Mouse (Mus musculus) midbrain, embryonic 11.5 days (tissue): ENCODE data around the gene Ap4m1. TPM values are rescaled to one million over a fixed set of nuclear protein-coding genes. Genes with fewer than 3 reads are reported as not detected.
A peak's percentile ranks its signal among the peaks of the same experiment; 100 is the strongest.

Source experiments
- ATAC-seq: fragments of 200-750 bp; cut with Nextera tagmentation; 2 replicates; pipeline ENCODE4 v1.8.0; 2017; ENCODE audit warnings: moderate TSS enrichment, moderate library complexity; ENCODE audit not compliant: low FRiP score
- DNase-seq: peaks from one replicate; pipeline ENCODE4 v3.0.0; 2015; ENCODE audit warnings: low spot score; ENCODE audit errors: missing footprints
- H3K27ac ChIP-seq: fragments of 300-500 bp; sonication (generic); 2 replicates; pipeline ENCODE4 v1.5.1; 2014; ENCODE audit warnings: low read depth, low read length
- H3K27me3 ChIP-seq: fragments of 300-500 bp; sonication (generic); 2 replicates; pipeline ENCODE4 v1.6.1; 2014; ENCODE audit warnings: mild to moderate bottlenecking, low read length, moderate library complexity, mixed read lengths; ENCODE audit not compliant: control insufficient read depth, insufficient read depth
- H3K36me3 ChIP-seq: fragments of 300-500 bp; sonication (generic); 2 replicates; pipeline ENCODE4 v1.6.1; 2014; ENCODE audit warnings: mild to moderate bottlenecking, low read length, moderate library complexity, mixed read lengths; ENCODE audit not compliant: control insufficient read depth, insufficient read depth
- H3K4me1 ChIP-seq: fragments of 300-500 bp; sonication (generic); 2 replicates; pipeline ENCODE4 v1.6.1; 2014; ENCODE audit warnings: low read length; ENCODE audit not compliant: control insufficient read depth, insufficient read depth
- H3K4me2 ChIP-seq: fragments of 300-500 bp; sonication (generic); 2 replicates; pipeline ENCODE4 v1.6.1; 2014; ENCODE audit warnings: mild to moderate bottlenecking, moderate library complexity
- H3K4me3 ChIP-seq: fragments of 300-500 bp; sonication (generic); 2 replicates; pipeline ENCODE4 v1.5.1; 2014; ENCODE audit warnings: low read depth, low read length
- H3K9ac ChIP-seq: fragments of 300-500 bp; sonication (generic); 2 replicates; pipeline ENCODE4 v1.6.1; 2014; ENCODE audit warnings: low read length
- H3K9me3 ChIP-seq: fragments of 300-500 bp; sonication (generic); 2 replicates; pipeline ENCODE4 v1.6.1; 2016; ENCODE audit warnings: low read length; ENCODE audit not compliant: control insufficient read depth
- WGBS: fragments of 180-500 bp; shearing (Covaris S2); extraction: QIAGEN DNeasy Blood & Tissue Kit; methylation state at CpG from one replicate; pipeline ENCODE4 v1.1.7; 2014; 5-methylcytosine and 5-hydroxymethylcytosine counted together
- microRNA counts: library from miRNA; unstranded; fragments of <30 nt; microRNA quantifications from one replicate; lab custom pipeline; 2015
- microRNA-seq: library from miRNA; unstranded; fragments of <30 nt; microRNA quantifications from one replicate; pipeline ENCODE4, GENCODE M21; 2017
- polyA plus RNA-seq: library from polyadenylated mRNA; unstranded; fragments of >200 nt; fragmentation: Nextera tagmentation; extraction: Ambion mirVana; gene quantifications from 2 replicates; pipeline ENCODE4 v1.2.1, GENCODE M21; 2014

Ap4m1 gene
- polyA plus RNA-seq, 1 experiment from 2014 or later, result 15.2 TPM

DNA sequence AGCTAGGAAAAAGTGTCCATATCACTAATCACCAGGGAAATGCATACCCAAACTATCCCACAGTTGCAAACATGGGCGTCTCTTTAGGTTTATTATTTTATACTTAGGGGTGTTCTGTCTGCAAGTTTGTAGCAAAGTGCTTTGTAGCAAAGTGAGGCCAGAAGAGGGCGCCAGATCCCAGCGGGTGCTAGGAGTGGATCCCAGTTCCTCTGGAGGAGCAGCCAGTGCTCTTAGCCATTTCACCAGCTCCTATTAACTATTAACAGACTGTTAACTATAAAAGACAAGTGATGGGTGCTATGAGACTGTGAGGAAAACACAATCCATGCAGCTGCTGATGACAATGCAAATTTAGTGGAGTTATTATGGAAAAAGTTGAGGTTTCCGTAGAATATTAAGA, 50.3 kb downstream of the Ap4m1 start:
- H3K9ac ChIP-seq, result no peak overlapping the region
- no peaks in the 10 kb centered on the region for H3K4me1 ChIP-seq
- no peak overlapping the region for H3K4me2 ChIP-seq
- no peak overlapping the region for H3K4me3 ChIP-seq
- DNase-seq (peak; percentile 95), ATAC-seq (no peak)
- no peak overlapping the region for H3K27ac ChIP-seq
- no peaks in the 10 kb centered on the region for H3K9me3 ChIP-seq
- no peaks in the 10 kb centered on the region for H3K36me3 ChIP-seq
- no peaks in the 10 kb centered on the region for H3K27me3 ChIP-seq
- 23% methylated on average over 4 of the region's 4 CpGs for WGBS

DNA sequence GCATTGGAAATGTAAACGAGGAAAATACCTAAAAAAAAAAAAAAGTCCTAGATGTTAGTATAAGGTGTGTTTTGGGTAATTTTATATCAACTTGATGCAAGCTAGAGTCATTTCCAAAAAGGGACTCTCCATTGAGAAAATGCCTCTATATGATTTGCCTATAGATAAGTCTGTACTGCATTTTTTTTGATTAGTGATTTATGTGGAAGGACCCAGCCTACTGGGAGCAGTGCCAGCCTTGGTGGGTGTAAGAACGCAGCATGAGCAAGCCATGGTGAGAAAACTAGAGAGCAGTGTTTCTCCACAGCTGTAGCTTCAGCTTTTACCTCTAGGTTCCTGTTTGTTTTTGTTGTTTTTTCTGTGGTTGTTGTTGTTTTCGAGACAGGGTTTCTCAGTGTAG, 51.5 kb downstream of the Ap4m1 start:
- Histone ChIP-seq H3K9ac (no peak overlapping the region), H3K27me3 (no peaks in the 10 kb centered on the region), H3K4me1 (no peaks in the 10 kb centered on the region), H3K27ac (no peak overlapping the region), H3K9me3 (no peaks in the 10 kb centered on the region), H3K36me3 (no peaks in the 10 kb centered on the region), H3K4me2 (no peak overlapping the region), H3K4me3 (no peak overlapping the region)
- DNase-seq, result no peak
- 71% methylated on average over 3 of the region's 3 CpGs for whole genome bisulfite sequencing
- no peak for ATAC-seq

DNA sequence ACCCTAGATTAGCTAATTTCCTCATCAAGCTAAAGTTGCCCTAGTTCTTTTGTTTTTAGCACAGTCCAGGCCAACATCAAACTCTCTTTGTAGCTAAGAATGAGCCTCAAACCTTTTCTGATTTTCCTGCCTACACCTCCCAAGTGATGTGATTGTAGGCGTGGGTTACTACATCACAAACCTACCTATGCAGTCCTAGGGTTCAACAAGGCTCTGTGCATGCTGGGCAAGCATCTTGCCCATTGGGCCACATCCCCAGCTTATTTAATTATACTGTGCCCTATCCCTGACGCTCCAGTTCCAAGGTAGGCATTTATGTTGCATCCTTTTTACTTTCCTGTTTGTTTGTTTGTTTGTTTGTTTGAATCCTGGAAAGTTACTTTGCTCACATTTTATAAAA, 53.9 kb downstream of the Ap4m1 start, which contains the start of gene Nxpe5:
Gene Nxpe5, plus strand, starts transcription at position 199 of the 400 bp plus-strand sequence.
- Histone ChIP-seq H3K9me3 (no peaks in the 10 kb centered on the region), H3K36me3 (no peaks in the 10 kb centered on the region), H3K4me2 (no peak within 1 kb of the TSS), H3K4me3 (no peak within 1 kb of the TSS), H3K27me3 (no peaks in the 10 kb centered on the region), H3K4me1 (no peaks in the 10 kb centered on the region), H3K9ac (no peak within 1 kb of the TSS), H3K27ac (no peak within 1 kb of the TSS)
- 54% methylated on average over 2 of the region's 2 CpGs for WGBS
- ATAC-seq (no peak), DNase-seq (no peak)

DNA sequence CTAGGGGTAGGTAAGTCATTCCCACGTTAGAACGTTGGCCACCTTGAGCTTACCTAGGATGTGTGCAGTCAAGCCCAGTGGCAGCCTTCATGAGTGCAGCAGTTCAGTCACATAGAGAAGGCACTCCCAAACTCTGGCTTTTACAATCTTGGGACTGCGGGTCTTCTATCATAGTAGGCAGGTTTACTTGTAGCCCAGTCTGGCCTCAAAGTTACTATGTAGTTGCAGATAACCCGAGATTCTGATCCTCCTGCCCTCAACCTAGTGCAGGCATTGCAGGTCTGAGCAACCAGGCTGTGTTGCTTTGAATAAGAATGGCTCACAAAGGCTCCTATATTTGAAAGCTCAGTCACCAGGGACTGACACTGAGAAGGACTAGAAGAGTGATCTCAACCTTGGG, 54.7 kb downstream of the Ap4m1 start:
- DNase-seq (no peak), ATAC-seq (no peak)
- H3K4me3 ChIP-seq, result no peak overlapping the region
- no peak overlapping the region for H3K27ac ChIP-seq
- WGBS, result 74% methylated on average over 4 of the region's 4 CpGs
- no peak overlapping the region for H3K9ac ChIP-seq
- no peaks in the 10 kb centered on the region for H3K9me3 ChIP-seq
- no peaks in the 10 kb centered on the region for H3K27me3 ChIP-seq
- no peaks in the 10 kb centered on the region for H3K4me1 ChIP-seq
- H3K36me3 ChIP-seq, result no peaks in the 10 kb centered on the region
- no peak overlapping the region for H3K4me2 ChIP-seq

DNA sequence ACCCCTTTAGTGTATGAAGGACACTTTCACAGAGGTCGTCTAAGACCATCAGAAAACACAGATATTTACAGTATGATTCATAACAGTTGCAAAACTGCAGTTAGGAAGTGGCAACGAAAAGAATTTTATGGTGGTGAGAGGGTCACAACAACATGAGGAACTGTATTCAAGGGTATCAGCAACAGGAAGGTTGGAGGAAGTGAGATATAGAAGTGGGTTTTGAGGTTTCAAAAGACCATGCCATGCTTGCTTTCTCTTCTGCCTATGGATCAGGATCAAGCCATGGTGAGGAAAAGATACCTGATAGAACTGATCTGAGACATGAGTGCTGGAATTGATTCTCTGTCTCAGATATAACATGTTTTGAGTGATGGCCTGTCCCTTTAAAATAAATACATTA, 55.6 kb downstream of the Ap4m1 start:
- Histone ChIP-seq H3K9me3 (no peaks in the 10 kb centered on the region), H3K27ac (no peak overlapping the region), H3K4me2 (no peak overlapping the region), H3K9ac (no peak overlapping the region), H3K4me1 (no peaks in the 10 kb centered on the region), H3K4me3 (no peak overlapping the region), H3K27me3 (no peaks in the 10 kb centered on the region), H3K36me3 (no peaks in the 10 kb centered on the region)
- WGBS, result 69% methylated on average over 2 of the region's 2 CpGs
- no peak for ATAC-seq
- DNase-seq, result no peak

DNA sequence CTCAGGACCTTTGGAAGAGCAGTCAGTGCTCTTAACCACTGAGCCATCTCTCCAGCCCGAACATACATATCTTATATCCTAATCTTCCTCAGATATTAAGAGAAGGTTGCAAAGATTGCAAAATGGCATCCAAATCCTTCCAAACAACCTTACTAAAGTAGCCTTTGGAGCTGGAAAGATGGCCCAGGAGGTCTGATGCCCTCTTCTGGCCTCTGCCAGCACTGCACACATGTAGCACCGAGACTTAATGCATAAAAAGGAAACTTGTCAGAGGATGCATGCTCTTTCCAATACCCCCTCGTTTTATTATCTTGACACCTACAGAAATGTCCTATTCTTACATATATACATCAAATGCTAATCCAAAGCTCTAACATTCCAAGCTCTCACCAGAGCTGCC, 56.2 kb downstream of the Ap4m1 start:
- no peak for DNase-seq
- 49% methylated on average over 3 of the region's 3 CpGs for WGBS
- ATAC-seq, result no peak

DNA sequence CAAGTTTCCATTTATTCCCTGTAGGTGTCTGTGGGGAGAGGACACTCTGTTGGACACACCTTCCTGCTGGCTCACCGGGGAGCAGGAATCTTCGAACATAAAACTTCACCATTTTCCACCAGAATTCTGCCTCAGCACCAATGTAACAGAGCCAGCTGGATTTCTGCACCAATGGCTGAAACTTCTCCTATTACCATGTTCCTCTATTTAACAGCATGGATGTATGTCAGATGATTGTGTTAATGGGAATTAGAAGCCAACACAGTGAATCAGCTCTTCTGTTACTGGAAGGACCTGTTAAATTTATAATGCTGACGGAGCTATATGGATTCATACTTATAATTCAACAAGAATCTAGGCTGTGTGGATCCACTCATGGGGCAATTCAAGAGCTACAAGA, 57.7 kb downstream of the Ap4m1 start:
- DNase-seq, result no peak
- WGBS, result 93% methylated on average over 3 of the region's 3 CpGs

More for the DNA sequence above, 56.2 kb downstream of the Ap4m1 start:
- H3K4me3 ChIP-seq, result no peak overlapping the region
- no peaks in the 10 kb centered on the region for H3K27me3 ChIP-seq
- H3K27ac ChIP-seq, result no peak overlapping the region
- no peak overlapping the region for H3K9ac ChIP-seq
- no peaks in the 10 kb centered on the region for H3K9me3 ChIP-seq
- no peaks in the 10 kb centered on the region for H3K4me1 ChIP-seq
- no peak overlapping the region for H3K4me2 ChIP-seq
- no peaks in the 10 kb centered on the region for H3K36me3 ChIP-seq

More for the DNA sequence above, 57.7 kb downstream of the Ap4m1 start:
- no peak overlapping the region for H3K9ac ChIP-seq
- no peak overlapping the region for H3K4me3 ChIP-seq
- H3K27ac ChIP-seq, result no peak overlapping the region
- H3K36me3 ChIP-seq, result no peaks in the 10 kb centered on the region
- no peak overlapping the region for H3K4me2 ChIP-seq
- ATAC-seq, result no peak
- no peaks in the 10 kb centered on the region for H3K9me3 ChIP-seq
- H3K27me3 ChIP-seq, result no peaks in the 10 kb centered on the region
- H3K4me1 ChIP-seq, result no peaks in the 10 kb centered on the region

MicroRNAs within 50 kb of the gene (microRNA counts, 519-probe panel; counts per million panel counts)
- microRNA mmu-miR-106b (lab: Ali Mortazavi, UCI), result 6,691 counts per million, percentile 88 among the panel's probes with 10 or more counts
- 7,392 counts per million, percentile 95 among the panel's probes with 10 or more counts for microRNA mmu-miR-25 (lab: Ali Mortazavi, UCI)
- microRNA mmu-miR-93 (lab: Ali Mortazavi, UCI), result 6,744 counts per million, percentile 90 among the panel's probes with 10 or more counts

Small RNAs within 50 kb of the gene (microRNA-seq; reads per million reads assigned to microRNA genes)
- gene Mir106b (18,908 reads per million, percentile 98 among the genes with 10 or more reads in this experiment), gene Mir25 (1,103 reads per million, percentile 78 among the genes with 10 or more reads in this experiment), gene Mir93 (19,081 reads per million, percentile 98 among the genes with 10 or more reads in this experiment)

Other genes starting within 250 kb of the Ap4m1 start
- not detected in 2 replicates for gene Gjc3, start 208.9 kb upstream of the Ap4m1 start, polyA plus RNA-seq
- gene Azgp1, start 190.5 kb upstream of the Ap4m1 start, polyA plus RNA-seq, result not detected in 2 replicates
- gene Smok3a, start 150.7 kb upstream of the Ap4m1 start, polyA plus RNA-seq, result not detected in 2 replicates
- not detected in 2 replicates for gene Smok3b, start 150.6 kb upstream of the Ap4m1 start, polyA plus RNA-seq
- not detected in 2 replicates for gene Smok3c, start 118.8 kb upstream of the Ap4m1 start, polyA plus RNA-seq
- gene Zkscan1, start 86.9 kb upstream of the Ap4m1 start, polyA plus RNA-seq, result 39.1 and 45.0 TPM in 2 replicates
- gene Zscan21, start 55.1 kb upstream of the Ap4m1 start, polyA plus RNA-seq, result 113 and 122 TPM in 2 replicates
- gene Zfp113, start 16.3 kb upstream of the Ap4m1 start, polyA plus RNA-seq, result 27.4 and 32.9 TPM in 2 replicates
- 262 and 293 TPM in 2 replicates for gene Cops6, start 10.9 kb upstream of the Ap4m1 start, polyA plus RNA-seq
- 303 and 320 TPM in 2 replicates for gene Mcm7, start 420 bp downstream of the Ap4m1 start, polyA plus RNA-seq
- 123 and 133 TPM in 2 replicates for gene Taf6, start 15.4 kb downstream of the Ap4m1 start, polyA plus RNA-seq
- 51.8 and 53.3 TPM in 2 replicates for gene Cnpy4, start 15.5 kb downstream of the Ap4m1 start, polyA plus RNA-seq
- 10.0 and 10.8 TPM in 2 replicates for gene Mblac1, start 22.3 kb downstream of the Ap4m1 start, polyA plus RNA-seq
- not detected in 2 replicates for gene Nxpe5, start 53.9 kb downstream of the Ap4m1 start, polyA plus RNA-seq
- 44.1 and 47.8 TPM in 2 replicates for gene Lamtor4, start 83.5 kb downstream of the Ap4m1 start, polyA plus RNA-seq
- gene BC037034, start 92.0 kb downstream of the Ap4m1 start, polyA plus RNA-seq, result 5.0 and 5.2 TPM in 2 replicates
- gene Gal3st4, start 100.8 kb downstream of the Ap4m1 start, polyA plus RNA-seq, result 4.6 and 5.5 TPM in 2 replicates
- 0.14 and 0.20 TPM in 2 replicates for gene Gm43720, start 108.0 kb downstream of the Ap4m1 start, polyA plus RNA-seq
- gene Gpc2, start 108.0 kb downstream of the Ap4m1 start, polyA plus RNA-seq, result 15.5 and 16.5 TPM in 2 replicates
- 2.2 and 4.1 TPM in 2 replicates for gene Stag3, start 108.2 kb downstream of the Ap4m1 start, polyA plus RNA-seq
- gene Pvrig, start 170.0 kb downstream of the Ap4m1 start, polyA plus RNA-seq, result not detected in 2 replicates